Mouse (Mus musculus): ENCODE measurements around the gene Dcaf10. TPM values are rescaled to one million over a fixed set of nuclear protein-coding genes. Genes with fewer than 3 reads are reported as not detected.
"Not testable (repeated sequence)": the region's sequence is repeated elsewhere in the genome, so short reads cannot be mapped to it uniquely, and the experiment has no call there.

The Dcaf10 gene
- polyA plus RNA-seq, 1 experiment from 2014 or later: 15.6 TPM

DNA sequence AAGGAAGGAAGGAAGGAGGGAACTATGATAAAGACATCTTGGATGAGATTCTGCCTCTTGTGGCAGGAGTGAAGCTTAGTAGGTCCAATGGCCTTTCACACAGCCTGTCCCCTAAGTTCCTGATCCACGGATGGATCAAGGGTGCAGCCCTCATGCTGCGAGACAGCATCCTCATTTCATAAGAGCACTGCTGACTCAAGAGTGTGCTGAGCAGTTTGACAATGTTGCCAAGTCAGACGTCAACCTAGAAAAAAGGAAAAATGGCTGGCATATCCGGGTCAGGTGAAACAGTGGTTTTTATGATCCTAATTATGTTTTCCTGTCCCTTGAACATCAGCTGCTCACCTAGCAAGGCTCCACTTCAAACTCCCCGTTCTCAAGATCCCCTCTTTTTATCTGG is 51.8 kb downstream of the Dcaf10 start:
- Histone ChIP-seq H3K4me1 (replicated peaks) (peaks cover under 1% of the 10 kb centered on the region; the same call in 1 of the 2 replicates), H3K27ac (ENCODE audit: poor library complexity, severe bottlenecking) (no peak overlapping the region), H3K27me3 (replicated peaks) (no peaks in the 10 kb centered on the region), H3K4me3 (no peak overlapping the region), H3K36me3 (peaks cover 28% of the 10 kb centered on the region), H3K9ac (no peak overlapping the region), H3K9me3 (replicated peaks) (no peaks in the 10 kb centered on the region), H3K4me2 (no peak overlapping the region)
- ATAC-seq (ENCODE audit: insufficient number of reproducible peaks, low FRiP score): no peak
- 80% methylated on average over 5 of the region's 5 CpGs for WGBS

DNA sequence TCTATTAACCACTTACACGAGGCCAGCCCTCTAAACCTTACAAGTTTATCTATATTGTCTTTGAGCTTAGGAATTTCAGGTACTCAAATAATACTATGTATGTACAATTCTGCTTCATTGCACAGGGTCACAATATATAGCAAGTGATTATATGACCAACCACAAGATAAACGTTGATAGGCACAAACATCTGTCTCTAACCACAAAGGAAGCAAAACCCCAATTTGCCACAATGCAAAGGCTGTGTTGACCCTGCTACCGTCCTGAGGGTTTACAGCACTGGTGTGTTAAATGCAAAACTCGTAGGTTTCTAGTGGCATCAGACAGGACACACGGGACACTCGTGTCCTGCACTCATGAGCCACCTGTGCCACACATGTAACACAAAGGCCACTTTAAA is 54.3 kb downstream of the Dcaf10 start:
- H3K9ac ChIP-seq; H3K27me3 ChIP-seq (replicated peaks); ATAC-seq (ENCODE audit: insufficient number of reproducible peaks, low FRiP score); H3K4me2 ChIP-seq; H3K4me3 ChIP-seq; H3K9me3 ChIP-seq (replicated peaks); H3K4me1 ChIP-seq (replicated peaks); H3K27ac ChIP-seq (ENCODE audit: poor library complexity, severe bottlenecking): not testable (repeated sequence)
- WGBS: 84% methylated on average over 6 of the region's 6 CpGs
- H3K36me3 ChIP-seq: peaks cover 51% of the 10 kb centered on the region

DNA sequence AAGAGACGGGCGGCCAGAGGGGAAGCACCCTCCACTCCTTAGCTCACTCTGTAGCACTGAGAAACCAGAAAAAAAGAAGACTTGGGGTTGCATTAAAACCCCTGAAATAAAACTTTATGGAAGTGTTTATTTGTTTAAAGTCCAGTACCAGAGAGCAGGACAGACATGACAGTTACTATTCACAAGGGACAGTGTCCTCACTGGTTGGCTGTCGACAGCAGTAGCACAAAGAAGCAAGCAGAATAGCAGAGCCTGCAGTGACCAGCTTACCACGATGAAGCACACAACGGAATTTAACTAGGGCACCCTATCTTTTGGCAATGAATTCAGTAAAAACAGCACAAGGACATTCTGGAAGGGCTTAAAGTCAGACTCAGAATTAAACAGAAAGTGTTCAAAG is 56.4 kb downstream of the Dcaf10 start:
- Histone ChIP-seq H3K4me1 (replicated peaks) (peaks cover 14% of the 10 kb centered on the region), H3K36me3 (peaks cover 64% of the 10 kb centered on the region)
- ATAC-seq (ENCODE audit: insufficient number of reproducible peaks, low FRiP score); H3K27ac ChIP-seq (ENCODE audit: poor library complexity, severe bottlenecking); H3K27me3 ChIP-seq (replicated peaks); H3K9me3 ChIP-seq (replicated peaks); H3K4me3 ChIP-seq; H3K9ac ChIP-seq; H3K4me2 ChIP-seq: not testable (repeated sequence)
- 75% methylated on average over 5 of the region's 5 CpGs for WGBS

DNA sequence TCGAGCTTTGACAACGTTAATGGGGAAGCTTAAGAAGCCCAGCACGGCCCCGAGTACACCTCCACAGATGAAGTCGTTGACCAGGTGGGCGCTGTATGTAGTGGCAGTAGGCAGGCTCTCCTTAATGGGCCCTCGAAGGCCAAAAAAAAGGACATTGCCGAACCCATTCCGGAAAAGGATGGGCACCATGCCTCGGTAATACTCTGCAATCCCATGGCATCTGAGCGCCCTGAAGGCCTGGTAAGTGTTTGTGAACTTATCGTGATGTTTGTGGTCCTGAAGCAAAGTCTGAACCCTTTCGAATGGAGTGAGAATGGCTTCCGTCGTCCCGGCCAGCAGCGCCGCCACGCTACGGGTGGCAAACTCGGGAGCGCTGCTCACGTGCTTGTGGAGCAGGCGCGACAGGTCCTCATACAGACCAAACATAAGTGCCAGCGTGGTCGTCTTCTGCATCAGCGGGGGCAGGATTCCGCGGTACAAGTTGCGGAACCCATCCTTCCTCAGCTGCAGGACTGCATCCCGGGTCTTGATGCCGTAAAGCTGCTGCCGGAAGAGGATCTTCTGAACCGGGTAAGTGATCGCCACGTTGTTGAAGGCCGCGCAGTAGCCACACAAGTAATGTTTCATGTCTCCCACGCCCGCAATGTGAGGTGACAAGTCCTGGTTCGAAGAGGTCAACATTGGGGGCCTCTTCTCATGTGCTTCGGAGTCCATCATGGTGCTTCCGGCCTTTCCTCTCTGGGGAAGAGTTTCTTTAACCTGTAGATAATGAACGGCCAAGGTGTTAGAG is 57.7 kb downstream of the Dcaf10 start:
- Histone ChIP-seq H3K9me3 (replicated peaks) (no peaks in the 10 kb centered on the region), H3K27me3 (replicated peaks) (no peaks in the 10 kb centered on the region), H3K4me1 (replicated peaks) (peaks cover 24% of the 10 kb centered on the region), H3K9ac (no peak overlapping the region), H3K4me3 (no peak overlapping the region), H3K4me2 (no peak overlapping the region), H3K36me3 (peaks cover 76% of the 10 kb centered on the region), H3K27ac (ENCODE audit: poor library complexity, severe bottlenecking) (no peak overlapping the region)
- 94% methylated on average over 45 of the region's 45 CpGs for WGBS
- ATAC-seq (ENCODE audit: insufficient number of reproducible peaks, low FRiP score): no peak

DNA sequence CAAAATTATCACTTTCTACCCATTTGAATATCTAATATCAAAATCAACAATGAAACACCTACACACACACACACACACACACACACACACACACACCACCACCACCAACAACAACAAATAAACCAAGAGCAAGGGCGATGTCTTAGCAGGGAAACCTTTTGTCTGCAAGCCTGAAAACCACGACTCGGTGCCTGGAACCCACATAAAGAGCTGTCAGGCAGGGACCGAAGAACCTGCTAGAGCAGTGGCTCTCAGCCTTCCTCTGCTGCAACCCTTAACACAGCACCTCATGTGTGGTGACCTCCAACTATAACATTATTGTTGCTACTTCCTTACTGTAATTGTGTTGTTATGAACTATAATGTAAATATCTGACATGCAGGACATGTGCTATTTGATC is 60.4 kb downstream of the Dcaf10 start:
- WGBS: 92% methylated on average over 4 of the region's 4 CpGs
- Histone ChIP-seq H3K4me3 (no peak overlapping the region), H3K36me3 (peaks cover 62% of the 10 kb centered on the region), H3K27me3 (replicated peaks) (no peaks in the 10 kb centered on the region), H3K4me2 (no peak overlapping the region), H3K27ac (ENCODE audit: poor library complexity, severe bottlenecking) (no peak overlapping the region), H3K9me3 (replicated peaks) (no peaks in the 10 kb centered on the region), H3K9ac (no peak overlapping the region), H3K4me1 (replicated peaks) (peaks cover 42% of the 10 kb centered on the region)
- ATAC-seq (ENCODE audit: insufficient number of reproducible peaks, low FRiP score): no peak

DNA sequence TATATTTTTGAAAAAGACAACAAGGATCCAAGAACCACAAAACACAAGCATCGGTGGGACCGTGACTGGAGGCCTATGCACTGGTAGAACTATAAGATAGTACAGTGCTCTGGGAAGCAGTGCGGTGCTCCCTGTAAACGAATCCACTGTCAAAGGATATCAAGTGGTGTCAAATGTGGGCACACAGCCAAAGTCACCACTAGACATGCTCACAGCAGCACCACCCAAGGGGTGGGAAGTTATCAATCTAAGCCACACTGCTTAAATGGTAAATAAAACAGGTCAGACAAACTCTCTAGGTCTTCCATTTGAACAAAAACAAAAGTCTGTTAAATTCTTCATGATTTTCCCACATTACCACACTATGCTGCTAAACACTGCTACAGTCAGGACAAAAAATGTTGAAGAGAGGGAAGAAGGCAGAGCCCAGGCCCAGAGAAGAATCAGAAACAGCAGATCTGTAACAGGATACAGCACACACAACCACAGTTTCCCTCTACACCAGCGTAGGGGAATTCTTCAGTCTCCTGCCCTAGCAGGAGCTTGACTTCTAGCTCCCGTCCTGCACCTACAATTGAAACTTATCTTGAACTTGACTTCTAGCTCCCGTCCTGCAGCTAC is 61.1 kb downstream of the Dcaf10 start:
- ATAC-seq (ENCODE audit: insufficient number of reproducible peaks, low FRiP score): no peak
- Histone ChIP-seq H3K9me3 (replicated peaks) (no peaks in the 10 kb centered on the region), H3K27me3 (replicated peaks) (no peaks in the 10 kb centered on the region), H3K4me2 (no peak overlapping the region), H3K4me3 (no peak overlapping the region), H3K36me3 (peaks cover 55% of the 10 kb centered on the region), H3K9ac (0 out of 2 replicates have a peak overlapping the region, but pooled peaks have one; percentile 1), H3K27ac (ENCODE audit: poor library complexity, severe bottlenecking) (peak overlapping the region; percentile 10; the same call in 1 of the 2 replicates), H3K4me1 (replicated peaks) (peaks cover 48% of the 10 kb centered on the region)
- WGBS: 39% methylated on average over 7 of the region's 7 CpGs

DNA sequence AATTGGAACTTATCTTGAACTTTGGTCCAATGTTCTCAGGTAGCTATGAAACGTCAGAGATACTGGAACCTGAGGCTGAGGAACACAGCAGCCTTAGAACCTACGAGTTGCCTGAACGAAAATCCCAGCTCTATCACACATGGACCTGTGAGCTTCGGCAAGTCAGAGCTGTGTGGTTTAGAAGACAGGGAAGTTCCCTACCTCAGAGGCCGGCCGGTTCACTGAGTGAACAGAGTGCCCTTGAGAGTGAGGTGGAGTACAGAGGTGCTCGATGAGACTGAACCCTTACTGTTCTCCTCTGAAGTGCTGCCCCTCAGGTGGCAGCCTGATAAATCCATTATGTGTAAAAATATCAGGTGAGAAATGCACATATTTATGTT is 61.6 kb downstream of the Dcaf10 start:
- 70% methylated on average over 7 of the region's 7 CpGs for WGBS

DNA sequence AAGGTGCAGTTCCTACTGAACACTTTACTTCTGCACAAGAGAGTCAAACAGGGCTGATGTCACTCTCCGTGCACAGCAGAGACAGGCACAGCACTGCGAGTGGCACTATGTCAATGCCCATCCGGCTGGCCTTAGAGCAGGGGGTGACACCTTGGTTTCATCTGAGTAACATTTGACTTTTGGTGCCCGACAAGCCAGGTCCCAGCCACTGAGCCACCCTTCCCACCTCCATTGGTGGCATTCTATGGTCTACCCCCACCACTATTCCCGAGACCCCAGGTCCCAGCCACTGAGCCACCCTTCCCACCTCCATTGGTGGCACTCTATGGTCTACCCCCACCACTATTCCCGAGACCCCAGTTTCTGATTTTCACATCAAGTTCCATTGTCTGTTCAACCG is 62.2 kb downstream of the Dcaf10 start:
- H3K27me3 ChIP-seq (replicated peaks): no peaks in the 10 kb centered on the region
- peaks cover 45% of the 10 kb centered on the region for H3K4me1 ChIP-seq (replicated peaks)
- no peak overlapping the region for H3K27ac ChIP-seq (ENCODE audit: poor library complexity, severe bottlenecking)
- H3K4me3 ChIP-seq: no peak overlapping the region
- WGBS: 93% methylated on average over 7 of the region's 7 CpGs
- H3K4me2 ChIP-seq: no peak overlapping the region
- no peaks in the 10 kb centered on the region for H3K9me3 ChIP-seq (replicated peaks)
- no peak overlapping the region for H3K9ac ChIP-seq
- peaks cover 44% of the 10 kb centered on the region for H3K36me3 ChIP-seq
- no peak for ATAC-seq (ENCODE audit: insufficient number of reproducible peaks, low FRiP score)

More for the DNA sequence above, 61.6 kb downstream of the Dcaf10 start:
- Histone ChIP-seq H3K27ac (ENCODE audit: poor library complexity, severe bottlenecking) (peak overlapping the region; percentile 10; the same call in 1 of the 2 replicates), H3K36me3 (peaks cover 50% of the 10 kb centered on the region), H3K4me3 (no peak overlapping the region), H3K4me1 (replicated peaks) (peaks cover 48% of the 10 kb centered on the region), H3K9me3 (replicated peaks) (no peaks in the 10 kb centered on the region), H3K27me3 (replicated peaks) (no peaks in the 10 kb centered on the region), H3K9ac (0 out of 2 replicates have a peak overlapping the region, but pooled peaks have one; percentile 1), H3K4me2 (no peak overlapping the region)
- no peak for ATAC-seq (ENCODE audit: insufficient number of reproducible peaks, low FRiP score)

DNA sequence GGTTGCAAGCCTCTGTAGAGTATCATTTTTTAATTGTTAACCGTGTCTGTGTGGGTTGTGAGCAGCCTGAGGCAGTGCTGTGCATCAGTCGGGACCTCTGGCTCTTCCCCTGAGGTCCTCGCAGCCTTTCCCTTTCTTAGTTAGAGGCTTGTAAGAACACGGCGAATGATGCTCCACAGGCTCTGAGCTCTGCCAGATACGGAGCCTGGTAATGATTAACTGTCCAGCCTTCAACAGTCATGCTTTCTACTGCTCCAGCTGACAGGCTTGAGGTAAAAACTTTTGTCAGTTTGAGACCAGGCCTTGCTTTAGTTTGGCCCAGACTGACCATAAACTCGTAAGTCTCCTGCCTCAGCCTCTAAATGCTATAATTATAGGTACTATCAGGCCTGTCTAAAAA is 63.4 kb downstream of the Dcaf10 start:
- H3K4me2 ChIP-seq: no peak overlapping the region
- H3K27ac ChIP-seq (ENCODE audit: poor library complexity, severe bottlenecking): no peak overlapping the region
- no peaks in the 10 kb centered on the region for H3K27me3 ChIP-seq (replicated peaks)
- H3K9ac ChIP-seq: no peak overlapping the region
- no peaks in the 10 kb centered on the region for H3K9me3 ChIP-seq (replicated peaks)
- H3K4me3 ChIP-seq: no peak overlapping the region
- ATAC-seq (ENCODE audit: insufficient number of reproducible peaks, low FRiP score): no peak
- peaks cover 32% of the 10 kb centered on the region for H3K36me3 ChIP-seq
- H3K4me1 ChIP-seq (replicated peaks): peaks cover 48% of the 10 kb centered on the region
- 70% methylated on average over 7 of the region's 7 CpGs for WGBS

DNA sequence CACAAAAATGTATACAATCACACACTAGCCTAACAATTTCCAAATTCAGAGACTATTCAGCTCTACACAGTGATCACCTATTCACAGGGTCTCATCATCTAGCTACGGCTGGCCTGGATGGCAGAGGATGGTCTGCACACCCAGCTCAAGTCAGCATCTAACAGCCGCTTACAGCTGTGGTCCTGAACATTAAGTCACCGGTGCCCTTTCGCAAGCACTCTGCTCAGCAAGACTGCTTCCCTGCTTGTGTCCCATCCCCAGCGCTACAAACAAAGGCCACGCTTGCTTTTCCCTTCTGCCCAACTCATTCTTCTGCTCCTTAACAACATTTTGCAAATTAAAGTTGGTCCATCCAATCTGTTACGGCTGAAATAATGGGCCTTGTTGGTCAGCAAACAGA is 64.5 kb downstream of the Dcaf10 start:
- Histone ChIP-seq H3K36me3 (peaks cover 24% of the 10 kb centered on the region), H3K9ac (no peak overlapping the region), H3K27me3 (replicated peaks) (no peaks in the 10 kb centered on the region), H3K27ac (ENCODE audit: poor library complexity, severe bottlenecking) (no peak overlapping the region; the same call in 1 of the 2 replicates), H3K4me3 (no peak overlapping the region; the same call in 1 of the 2 replicates), H3K4me2 (peak overlapping the region; percentile 73), H3K4me1 (replicated peaks) (peaks cover 48% of the 10 kb centered on the region), H3K9me3 (replicated peaks) (no peaks in the 10 kb centered on the region)
- WGBS: 88% methylated on average over 7 of the region's 7 CpGs
- ATAC-seq (ENCODE audit: insufficient number of reproducible peaks, low FRiP score): no peak

DNA sequence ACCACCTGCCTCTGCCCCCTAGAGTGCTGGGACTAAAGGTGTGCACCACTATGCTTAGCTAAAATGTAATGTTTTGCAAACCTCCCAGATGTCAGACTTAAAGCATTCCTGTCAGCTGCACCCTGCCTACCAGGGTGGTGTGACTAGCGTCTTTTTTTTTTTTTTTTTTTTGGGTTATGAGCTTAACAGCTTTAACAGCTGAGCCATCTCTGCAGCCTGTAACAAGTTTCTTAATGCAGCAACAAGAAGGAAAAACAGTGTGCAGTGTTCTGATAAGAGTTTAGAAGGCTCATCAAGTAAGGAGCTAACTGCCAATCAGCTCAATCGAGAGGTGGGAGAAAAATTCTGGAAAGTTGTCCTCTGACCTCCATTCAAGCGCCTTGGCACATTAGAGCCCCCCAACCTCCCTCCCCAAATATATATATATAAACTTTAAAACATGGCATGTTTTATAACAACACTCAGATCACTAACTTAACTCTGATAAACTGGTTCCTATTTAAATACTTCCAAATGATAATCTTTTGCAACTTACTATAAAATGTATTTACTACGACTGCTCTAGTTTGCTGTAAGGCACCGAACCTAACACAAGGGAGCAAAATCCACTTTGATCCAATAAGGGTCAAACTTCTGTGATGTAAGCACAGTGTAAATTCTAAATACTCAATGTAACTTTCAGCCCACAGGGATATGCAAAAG is 65.3 kb downstream of the Dcaf10 start:
- H3K4me1 ChIP-seq (replicated peaks): peaks cover 50% of the 10 kb centered on the region
- ATAC-seq (ENCODE audit: insufficient number of reproducible peaks, low FRiP score): no peak
- peak overlapping the region; percentile 73 for H3K4me2 ChIP-seq
- H3K9me3 ChIP-seq (replicated peaks): no peaks in the 10 kb centered on the region
- H3K9ac ChIP-seq: peak overlapping the region; percentile 97
- H3K27ac ChIP-seq (ENCODE audit: poor library complexity, severe bottlenecking): no peak overlapping the region; the same call in 1 of the 2 replicates
- WGBS: 55% methylated on average over 5 of the region's 5 CpGs
- peaks cover 18% of the 10 kb centered on the region for H3K36me3 ChIP-seq
- peak overlapping the region; percentile 97 for H3K4me3 ChIP-seq
- H3K27me3 ChIP-seq (replicated peaks): no peaks in the 10 kb centered on the region

All from heart, embryonic 12.5 days (tissue).